ENCODE assay signal across 15 mouse cellular contexts in genomic region chr16:35570627-35571026, GRCm38 (mm10). TPM values are rescaled to one million over a fixed set of nuclear protein-coding genes. Genes with fewer than 3 reads are reported as not detected.
DNase-seq lines count a peak whose midpoint lies in the region; ATAC-seq lines count a peak whose summit lies in the region.
"Had no signal": no experiment of that assay in that cellular context is flagged by ENCODE, and none has a peak within 500 bp of the region (broad histone marks: within the 10 kb centered on the region; RNA-seq: fewer than 3 reads in every experiment).

No protein-coding gene starts in this region.

- no peak for DNase-seq in heart, postnatal 4 days
- peak; percentile 54 to 74 for DNase-seq in right cerebral cortex, postnatal 10 days (ENCODE audit: low spot score in 2 of 2)
- no peak for DNase-seq in right cerebral cortex, postnatal 4 days
- DNase-seq in telencephalon, adult 2 months (ENCODE audit: low read depth, low spot score): peak; percentile 65
- no peak for DNase-seq in gastrocnemius, adult 18-20 months (ENCODE audit: low spot score)
- DNase-seq in layer of hippocampus, adult 9-11 months: no peak
- DNase-seq: cerebellum, adult 9-11 months; lung, embryonic 14.5 days had no signal

- no peak overlapping the region for H3K4me3 ChIP-seq in heart, embryonic 11.5 days (ENCODE audit: low read depth, low read length)
- no peak overlapping the region for H3K4me3 ChIP-seq in hindbrain, embryonic 16.5 days (ENCODE audit: low read length)
- H3K4me3 ChIP-seq: limb, embryonic 15.5 days had no signal

- no peak for ATAC-seq in heart, embryonic 11.5 days (replicated peaks; ENCODE audit: insufficient number of reproducible peaks, low FRiP score, low TSS enrichment)
- ATAC-seq in hindbrain, embryonic 16.5 days: no peak
- ATAC-seq: activated CD4-positive, CD25-positive, alpha-beta regulatory T cell, adult 4 months had no signal

- H3K27me3 ChIP-seq in heart, embryonic 11.5 days (ENCODE audit: control insufficient read depth, insufficient read depth, low read length): peaks cover 2% of the 10 kb centered on the region; the same call in 1 of the 2 replicates
- no peaks in the 10 kb centered on the region for H3K27me3 ChIP-seq in hindbrain, embryonic 16.5 days (replicated peaks; ENCODE audit: control insufficient read depth, insufficient read depth, low read length)
- H3K27me3 ChIP-seq: limb, embryonic 15.5 days had no signal

- no peak overlapping the region for H3K27ac ChIP-seq in heart, embryonic 11.5 days (ENCODE audit: low read depth, low read length)
- no peak overlapping the region for H3K27ac ChIP-seq in hindbrain, embryonic 16.5 days (ENCODE audit: low read depth, low read length)
- H3K27ac ChIP-seq: kidney, postnatal 0 days; limb, embryonic 15.5 days had no signal

- H3K4me1 ChIP-seq in heart, embryonic 11.5 days (ENCODE audit: control insufficient read depth, insufficient read depth, low read length): no peaks in the 10 kb centered on the region
- peaks cover 23% of the 10 kb centered on the region for H3K4me1 ChIP-seq in hindbrain, embryonic 16.5 days (ENCODE audit: control insufficient read depth, insufficient read depth, low read depth, low read length)
- H3K4me1 ChIP-seq: limb, embryonic 15.5 days had no signal

- H3K36me3 ChIP-seq in heart, embryonic 11.5 days (ENCODE audit: control insufficient read depth, insufficient read depth, low read length): no peaks in the 10 kb centered on the region
- no peaks in the 10 kb centered on the region for H3K36me3 ChIP-seq in hindbrain, embryonic 16.5 days (ENCODE audit: control insufficient read depth, insufficient read depth, low read length)
- H3K36me3 ChIP-seq: G1E; limb, embryonic 15.5 days had no signal

- no peak overlapping the region for H3K9ac ChIP-seq in heart, embryonic 11.5 days (ENCODE audit: low read depth, low read length)
- H3K9ac ChIP-seq in hindbrain, embryonic 16.5 days (ENCODE audit: low read depth, low read length): peak overlapping the region; percentile 42; the same call in 1 of the 2 replicates
- H3K9ac ChIP-seq: limb, embryonic 15.5 days; lung, embryonic 14.5 days had no signal

- WGBS in heart, embryonic 11.5 days (ENCODE audit: insufficient replicate concordance): 38% methylated on average over 12 of the region's 12 CpGs
- 28% methylated on average over 12 of the region's 12 CpGs for WGBS in hindbrain, embryonic 16.5 days

- H3K4me2 ChIP-seq in heart, embryonic 11.5 days: peak overlapping the region; percentile 36
- peak overlapping the region; percentile 38 for H3K4me2 ChIP-seq in hindbrain, embryonic 16.5 days (ENCODE audit: low read length)
- H3K4me2 ChIP-seq: limb, embryonic 15.5 days; lung, embryonic 14.5 days had no signal

- no peaks in the 10 kb centered on the region for H3K9me3 ChIP-seq in heart, embryonic 11.5 days (replicated peaks; ENCODE audit: control insufficient read depth, low read length)
- H3K9me3 ChIP-seq in hindbrain, embryonic 16.5 days (ENCODE audit: control insufficient read depth, low read length): no peaks in the 10 kb centered on the region
- H3K9me3 ChIP-seq: G1E; limb, embryonic 15.5 days had no signal

RNA-seq across cellular contexts. Expression of gene Sema5b, which starts 29.7 kb away (rescaled TPM):
- 2.6 and 2.9 TPM in 2 replicates for polyA plus RNA-seq in heart, embryonic 11.5 days (2014; fragmentation: Nextera tagmentation; extraction: Ambion mirVana)
- total RNA-seq in heart, postnatal 4 days (2021): 1 to 10 TPM; 2.1 to 2.8 TPM
- polyA plus RNA-seq in hindbrain, embryonic 16.5 days (2015; fragmentation: Nextera tagmentation; extraction: Ambion mirVana): 15.1 and 18.3 TPM in 2 replicates
- under 1 TPM; 0.23 to 0.24 TPM for total RNA-seq in gastrocnemius, adult 18-20 months (2021)
- total RNA-seq: megakaryocyte progenitor cell, adult 5-6 weeks had no signal
- polyA plus RNA-seq: activated CD4-positive, CD25-positive, alpha-beta regulatory T cell, adult 4 months; G1E had no signal

Comparison
In these comparisons a context has a peak if more than half of its experiments do, and no peak if none do; other contexts are left out.
1. DNase-seq: peak in right cerebral cortex, postnatal 10 days (2 of 2) and telencephalon, adult 2 months (single experiment); none in heart, postnatal 4 days (single experiment), right cerebral cortex, postnatal 4 days (single experiment), gastrocnemius, adult 18-20 months (single experiment) and layer of hippocampus, adult 9-11 months (single experiment).